Mouse (Mus musculus) cerebellum, adult 11-12 months (tissue): ENCODE results near the gene Ccdc51.

Experiments
- DNase-seq: peaks from one replicate; pipeline ENCODE4 v3.0.0; 2022

Ccdc51 gene

GRCm38 (mm10) chr9:109082124-109082800 lies at the start of gene Ccdc51, which contains the start of gene Tma7:
Ccdc51 (plus strand) TSS chr9:109082493.
Tma7 (minus strand) TSS chr9:109082587.
- DNase-seq, result peak; percentile 87

- DNase-seq, result peak; percentile 62
Measured at GRCm38 (mm10) chr9:109038086-109038895, 44.0 kb upstream of the Ccdc51 start, which contains the start of gene Shisa5. Shisa5 (plus strand) TSS chr9:109038565.

DNA sequence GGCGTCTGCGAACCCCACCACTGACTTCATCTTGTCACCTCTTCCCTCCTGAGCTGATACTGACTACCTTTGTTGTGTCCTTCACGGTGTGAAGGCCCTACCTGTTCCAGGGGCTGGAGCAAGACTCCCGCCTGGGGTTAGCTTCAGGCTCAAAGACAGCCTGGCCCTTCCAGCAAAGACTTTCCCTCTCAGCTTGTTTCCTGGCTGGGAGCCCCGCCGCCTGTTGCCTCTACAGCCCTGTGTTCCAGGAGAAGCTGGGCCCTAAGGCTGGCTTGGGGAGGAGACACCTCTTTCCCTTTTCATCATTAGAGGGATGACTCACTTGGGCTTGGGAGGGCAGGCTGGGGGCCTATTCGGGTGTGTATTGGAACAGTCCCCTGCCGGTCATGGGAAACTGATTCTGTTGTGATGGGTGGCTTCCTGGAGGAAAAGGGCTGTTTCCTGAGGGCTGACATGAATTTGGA lies 43.4 kb upstream of the Ccdc51 start:
- peak; percentile 73 for DNase-seq

DNA sequence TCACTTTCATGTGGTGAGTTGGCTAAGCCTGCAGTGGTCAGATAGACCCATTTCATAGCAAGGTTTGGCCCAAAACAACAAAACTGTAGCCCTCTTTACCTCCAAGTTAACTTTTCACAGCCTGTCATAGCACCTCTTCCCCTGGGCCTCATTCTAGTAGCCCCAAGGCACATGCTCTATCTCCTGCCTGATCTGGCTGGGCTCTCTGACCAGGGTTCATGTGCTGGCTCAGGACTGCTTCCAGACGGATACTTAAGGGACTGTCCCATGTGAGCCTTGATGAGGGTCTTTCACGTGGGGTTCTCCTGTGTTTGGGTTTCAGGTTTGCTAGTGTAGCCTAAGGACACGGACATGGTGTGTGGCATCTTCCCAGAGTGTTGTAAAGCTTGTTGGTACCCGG lies 42.6 kb upstream of the Ccdc51 start:
- no peak for DNase-seq

- no peak for DNase-seq
Measured at GRCm38 (mm10) chr9:109040216-109040615, 42.1 kb upstream of the Ccdc51 start.

- DNase-seq, result no peak
Measured at GRCm38 (mm10) chr9:109040906-109041305, 41.4 kb upstream of the Ccdc51 start.

GRCm38 (mm10) chr9:109041351-109041750 lies 40.9 kb upstream of the Ccdc51 start:
- no peak for DNase-seq

DNA sequence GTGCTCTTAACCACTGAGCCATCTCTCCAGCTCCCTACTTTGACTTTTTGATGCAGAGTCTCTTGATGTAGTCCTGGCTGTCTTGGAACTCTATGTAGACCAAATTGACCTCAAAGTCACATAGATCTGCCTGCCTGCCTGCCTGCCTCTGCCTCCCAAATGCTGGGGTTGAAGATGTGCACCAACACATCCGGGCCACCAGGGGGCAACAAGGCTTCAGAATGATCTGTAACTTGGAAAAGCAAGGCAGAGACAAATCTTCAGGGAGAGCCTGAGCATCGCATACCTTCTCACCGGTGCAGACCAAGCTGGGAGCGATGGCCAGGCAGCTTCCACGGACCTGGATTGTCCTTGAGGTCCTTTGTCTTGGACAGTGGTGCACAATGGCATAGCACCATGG lies 36.0 kb upstream of the Ccdc51 start:
- DNase-seq, result no peak

GRCm38 (mm10) chr9:109049316-109049715 lies 33.0 kb upstream of the Ccdc51 start:
- DNase-seq, result no peak

DNA sequence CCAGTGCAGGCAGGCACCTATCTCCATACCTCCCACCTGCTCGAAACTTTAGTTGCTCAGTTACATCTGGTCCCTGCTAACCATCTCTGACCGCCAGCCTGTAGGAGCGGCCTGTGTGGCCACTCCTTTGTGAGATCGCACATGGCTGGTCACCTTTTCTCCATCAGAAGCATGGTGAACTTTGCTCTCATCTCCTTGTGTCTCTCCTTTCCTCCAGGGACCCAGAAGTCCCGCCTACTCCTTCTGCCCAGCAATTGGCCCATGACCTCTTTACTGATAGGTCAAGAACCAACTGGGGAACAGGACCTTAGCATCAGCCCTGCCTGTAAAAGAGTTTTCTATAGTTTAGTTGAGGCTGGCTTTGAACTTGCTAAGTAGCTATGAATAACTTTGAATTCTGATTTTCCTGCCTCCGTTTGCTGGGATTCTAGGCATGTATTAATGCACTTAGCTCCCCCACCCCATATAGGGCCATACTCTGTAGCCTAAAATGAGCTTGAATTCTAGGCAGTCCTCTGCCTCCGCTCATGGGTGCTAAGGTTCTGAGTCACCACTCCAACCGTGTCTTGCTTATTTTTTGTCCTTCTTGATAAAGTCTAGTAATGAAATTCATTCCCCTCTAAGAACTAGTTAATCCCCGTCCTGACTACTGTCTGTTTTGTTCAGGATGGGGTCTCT lies 32.2 kb upstream of the Ccdc51 start:
- no peak for DNase-seq

DNA sequence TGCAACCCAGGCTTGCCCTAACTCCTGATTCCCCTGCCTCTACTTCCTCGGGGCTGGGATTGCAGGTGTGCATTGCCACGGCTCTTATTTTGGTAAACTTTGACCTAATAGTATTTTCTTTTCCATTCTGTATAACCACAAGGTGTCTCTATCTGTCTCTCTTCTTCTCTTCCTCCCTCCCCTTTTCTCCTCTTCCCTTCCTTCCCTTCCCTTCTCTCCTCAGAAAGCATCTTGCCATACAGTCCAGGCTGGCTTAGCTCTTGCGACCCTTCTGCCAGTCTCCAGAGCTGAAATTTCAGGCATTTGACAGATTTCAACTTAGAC lies 31.7 kb upstream of the Ccdc51 start:
- no peak for DNase-seq

DNA sequence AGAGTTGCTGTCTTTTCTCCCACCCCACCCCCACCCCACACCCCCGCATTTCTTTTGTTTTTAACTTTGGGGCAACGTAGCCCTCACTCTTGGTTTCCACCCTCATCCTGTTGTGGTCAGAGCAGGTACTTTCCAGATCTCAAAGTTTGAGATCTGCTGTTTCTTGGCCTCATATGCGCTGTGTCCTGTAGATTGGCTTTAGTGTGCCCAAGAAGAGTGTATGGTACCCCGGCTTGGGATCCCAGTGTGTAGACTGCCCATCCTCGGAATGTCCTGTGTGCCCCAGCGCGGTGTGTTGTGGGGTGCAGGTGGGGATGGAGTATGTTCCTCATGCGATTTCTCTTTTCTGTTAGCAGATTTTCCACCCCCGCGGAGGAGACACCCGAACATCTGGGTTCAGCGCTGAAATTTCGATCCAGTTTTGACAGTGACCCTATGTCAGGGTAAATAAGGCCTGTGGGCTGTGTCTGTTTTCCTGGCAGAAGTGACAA lies 31.2 kb upstream of the Ccdc51 start:
- DNase-seq, result no peak

- DNase-seq, result no peak
Measured at GRCm38 (mm10) chr9:109051651-109052489, 30.4 kb upstream of the Ccdc51 start.

DNA sequence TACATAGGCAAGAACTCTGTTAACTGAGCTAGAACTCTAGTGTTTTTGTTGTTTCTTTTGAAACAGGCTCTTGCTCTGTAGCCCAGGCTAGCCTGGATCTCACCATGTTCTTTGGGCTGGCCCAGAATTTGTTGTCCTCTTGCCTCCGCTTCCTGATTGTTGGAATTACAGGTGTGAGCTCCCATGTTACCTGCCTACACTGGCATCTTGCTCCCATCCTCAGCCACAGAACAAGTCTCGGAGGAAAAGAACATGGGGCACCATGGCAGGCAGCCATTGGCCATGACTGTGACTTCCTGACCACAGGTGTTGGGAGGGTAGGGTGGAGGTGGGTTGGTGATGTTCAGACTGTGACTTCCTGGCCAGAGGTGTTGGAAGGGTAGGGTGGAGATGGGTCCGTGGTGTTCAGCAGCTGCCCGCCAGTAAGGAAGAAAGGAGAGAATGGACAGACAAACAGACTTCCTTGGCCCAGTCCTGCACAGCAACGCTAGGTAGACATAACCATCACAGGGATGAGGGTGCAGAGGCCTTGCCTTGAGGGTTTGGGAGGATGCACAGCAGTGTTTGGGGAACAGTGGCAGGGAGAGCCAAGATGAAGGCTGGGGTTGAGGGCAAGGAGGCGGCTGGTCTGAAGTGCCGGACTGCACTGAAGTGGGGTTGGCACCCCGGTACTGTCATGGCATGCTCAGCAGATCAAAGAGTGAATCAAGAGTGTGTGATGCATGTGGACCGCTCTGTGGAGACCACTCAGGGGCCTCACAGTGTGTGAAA lies 29.6 kb upstream of the Ccdc51 start:
- no peak for DNase-seq

- DNase-seq, result no peak
Measured at GRCm38 (mm10) chr9:109053366-109053765, 28.9 kb upstream of the Ccdc51 start.

DNA sequence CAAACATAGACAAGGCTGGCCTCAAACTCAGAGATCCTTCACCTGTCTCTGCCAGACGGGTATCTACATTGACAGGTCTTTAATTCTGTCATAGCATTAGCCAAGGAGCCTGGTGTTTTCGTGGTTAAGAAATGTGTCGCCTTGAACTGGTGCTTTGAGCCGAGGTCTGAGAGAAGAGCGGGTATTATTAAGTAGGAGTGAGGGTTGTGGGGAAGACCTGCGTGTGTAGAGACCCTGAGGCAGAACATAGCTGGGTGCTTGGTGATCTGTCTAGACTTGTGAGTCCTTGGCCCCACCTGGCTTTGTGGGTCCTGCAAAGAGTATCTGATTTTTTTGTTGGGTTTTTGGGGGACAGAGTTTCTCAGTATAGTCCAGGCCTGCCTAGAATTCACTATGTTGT lies 28.4 kb upstream of the Ccdc51 start:
- no peak for DNase-seq

DNA sequence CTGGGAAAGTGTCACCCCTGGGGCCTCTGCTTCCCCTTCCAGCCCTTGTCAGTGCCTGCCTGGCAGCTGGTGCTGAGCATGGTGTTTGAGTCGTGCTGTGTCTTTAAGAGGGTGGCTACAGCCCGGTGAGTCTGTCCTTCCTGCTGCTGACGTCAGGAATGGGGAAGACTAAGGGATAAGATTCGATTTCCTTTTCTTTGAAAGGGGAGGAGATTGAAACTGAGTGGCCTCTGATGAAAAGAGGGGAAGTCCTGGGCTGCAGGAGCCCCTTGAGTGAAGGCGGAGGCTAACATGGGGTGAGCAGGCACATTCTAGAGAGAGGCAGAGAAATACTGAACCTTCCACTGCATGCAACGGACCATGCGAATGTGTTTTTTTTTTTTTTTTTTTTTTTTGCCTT lies 27.6 kb upstream of the Ccdc51 start:
- peak; percentile 66 for DNase-seq

DNA sequence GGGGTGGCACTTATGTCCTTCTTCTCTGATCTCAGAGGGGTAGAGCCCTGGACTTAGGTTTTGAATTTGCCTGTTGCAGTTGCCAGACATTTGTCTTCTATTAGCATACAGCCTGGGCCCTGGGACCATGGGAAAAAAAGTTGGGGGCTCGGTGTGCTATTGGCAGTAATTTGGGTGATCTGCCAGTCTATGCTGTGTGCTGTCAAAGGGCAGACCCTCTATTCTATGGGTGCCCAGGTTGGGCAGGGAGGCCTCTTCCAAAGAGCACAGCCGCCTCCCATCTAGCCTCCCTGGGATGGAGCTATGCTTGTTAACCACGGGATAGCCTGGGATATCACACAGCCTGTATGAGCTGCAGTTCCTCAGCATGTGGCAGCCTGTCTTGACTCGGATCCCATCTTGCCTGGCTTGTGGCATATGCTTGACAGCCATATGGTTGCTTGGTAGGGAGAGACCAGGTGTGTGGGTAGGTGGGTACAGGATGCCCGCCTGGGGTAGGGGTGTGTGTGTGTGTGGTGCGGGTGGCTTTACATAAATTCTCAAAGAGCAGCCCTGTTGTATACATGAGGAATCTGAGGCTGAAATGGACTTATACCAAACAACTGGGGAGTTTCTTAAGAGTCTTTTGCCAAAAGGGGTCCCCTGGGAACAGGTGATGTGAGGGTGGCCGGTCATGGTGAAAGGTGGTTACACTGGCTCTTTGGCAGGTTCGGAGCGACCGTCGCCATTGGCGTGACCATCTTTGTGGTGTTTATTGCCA lies 26.8 kb upstream of the Ccdc51 start:
- peak; percentile 54 for DNase-seq

- DNase-seq, result no peak
Measured at GRCm38 (mm10) chr9:109056081-109056690, 26.1 kb upstream of the Ccdc51 start.

GRCm38 (mm10) chr9:109056916-109057315 lies 25.4 kb upstream of the Ccdc51 start:
- no peak for DNase-seq

DNA sequence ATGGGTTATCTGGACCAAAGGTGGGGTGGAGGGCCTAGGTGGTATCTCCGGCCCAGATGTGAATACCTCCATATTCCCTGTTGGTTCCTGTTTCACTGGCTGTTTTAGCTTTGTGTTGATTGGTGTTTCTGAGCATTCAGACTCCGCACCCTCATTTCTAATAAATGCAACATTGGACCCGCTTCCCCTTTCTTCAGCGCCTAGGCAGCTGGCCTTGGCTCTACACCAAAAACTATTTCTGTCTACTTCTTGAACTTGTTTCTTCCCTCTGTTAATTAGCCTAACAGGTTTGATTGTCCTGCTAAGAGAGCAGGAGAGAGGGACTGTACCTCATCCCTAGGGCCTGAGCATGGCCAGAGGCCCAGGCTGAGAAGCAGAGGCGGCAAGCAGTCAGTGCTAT lies 24.8 kb upstream of the Ccdc51 start:
- no peak for DNase-seq
